Mouse (Mus musculus): ENCODE data around the gene Shf.
"Not testable (repeated sequence)": the region's sequence is repeated elsewhere in the genome, so short reads cannot be mapped to it uniquely, and the experiment has no call there.

The Shf gene

DNA sequence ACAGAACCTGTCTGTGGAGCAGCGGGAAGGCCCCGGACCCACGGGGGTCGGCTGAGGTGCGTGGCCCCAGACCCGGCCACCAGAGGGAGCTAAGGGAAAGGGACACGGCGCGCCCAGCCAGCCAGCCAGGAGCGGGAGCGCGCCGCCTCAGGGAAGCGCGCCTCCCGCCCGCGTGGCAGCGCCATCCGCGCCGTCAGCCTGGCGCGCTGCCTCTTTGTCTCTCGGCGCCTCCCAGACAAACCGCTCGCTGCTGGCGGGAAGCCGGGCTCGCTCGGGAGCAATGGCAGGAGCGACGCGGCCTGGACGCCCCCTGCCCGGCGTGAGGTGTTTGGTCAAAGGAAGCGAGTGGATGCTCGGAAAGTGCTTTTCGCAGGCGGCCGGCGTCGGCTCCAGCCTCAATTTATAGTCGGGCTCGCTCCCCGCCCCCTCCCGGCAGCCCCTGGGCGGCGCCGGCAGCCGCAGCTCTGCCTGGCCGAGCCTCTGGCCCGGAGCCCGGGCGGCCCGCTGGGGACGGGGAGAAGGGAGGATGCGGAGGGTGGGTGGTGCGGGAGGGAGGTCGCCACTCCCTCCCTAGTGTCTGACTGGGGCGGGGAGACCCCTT, 20.3 kb downstream of the Shf start:
- DNase-seq (ENCODE audit: low read depth) = peak; percentile 76

DNA sequence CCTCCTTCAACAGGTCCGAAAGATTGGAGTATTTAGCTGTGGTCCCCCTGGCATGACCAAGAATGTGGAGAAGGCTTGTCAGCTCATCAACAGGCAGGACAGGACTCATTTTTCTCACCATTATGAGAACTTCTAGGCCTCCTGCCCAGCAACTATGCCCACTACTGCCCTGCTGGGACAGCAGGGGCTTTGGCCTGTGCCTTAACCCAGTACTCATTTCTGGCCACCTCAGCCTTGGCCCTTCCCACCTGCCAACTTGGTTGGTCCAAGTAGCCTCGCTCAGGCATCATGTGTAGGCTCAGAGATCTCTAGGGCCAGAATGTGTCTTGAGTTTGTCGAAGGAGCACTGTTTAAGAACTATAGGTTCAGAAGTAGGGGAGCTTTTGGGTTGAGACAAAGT, 21.7 kb downstream of the Shf start:
- DNase-seq (ENCODE audit: low read depth) = no peak

DNA sequence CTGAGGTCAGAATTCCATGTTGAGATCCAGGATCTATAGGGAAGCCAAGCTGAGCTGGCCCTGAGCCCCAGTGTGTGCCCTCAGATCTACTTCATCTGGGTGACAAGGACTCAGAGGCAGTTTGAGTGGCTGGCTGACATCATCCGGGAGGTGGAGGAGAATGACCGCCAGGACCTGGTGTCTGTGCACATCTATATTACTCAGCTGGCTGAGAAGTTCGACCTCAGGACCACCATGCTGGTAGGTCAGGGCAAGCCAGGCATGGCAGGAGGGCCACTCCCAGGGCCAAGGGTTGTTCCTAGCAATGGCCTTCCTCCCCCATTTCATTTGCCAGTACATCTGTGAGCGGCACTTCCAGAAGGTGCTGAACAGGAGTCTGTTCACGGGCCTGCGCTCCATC, 22.8 kb downstream of the Shf start:
- not testable (repeated sequence) for DNase-seq (ENCODE audit: low read depth)

DNA sequence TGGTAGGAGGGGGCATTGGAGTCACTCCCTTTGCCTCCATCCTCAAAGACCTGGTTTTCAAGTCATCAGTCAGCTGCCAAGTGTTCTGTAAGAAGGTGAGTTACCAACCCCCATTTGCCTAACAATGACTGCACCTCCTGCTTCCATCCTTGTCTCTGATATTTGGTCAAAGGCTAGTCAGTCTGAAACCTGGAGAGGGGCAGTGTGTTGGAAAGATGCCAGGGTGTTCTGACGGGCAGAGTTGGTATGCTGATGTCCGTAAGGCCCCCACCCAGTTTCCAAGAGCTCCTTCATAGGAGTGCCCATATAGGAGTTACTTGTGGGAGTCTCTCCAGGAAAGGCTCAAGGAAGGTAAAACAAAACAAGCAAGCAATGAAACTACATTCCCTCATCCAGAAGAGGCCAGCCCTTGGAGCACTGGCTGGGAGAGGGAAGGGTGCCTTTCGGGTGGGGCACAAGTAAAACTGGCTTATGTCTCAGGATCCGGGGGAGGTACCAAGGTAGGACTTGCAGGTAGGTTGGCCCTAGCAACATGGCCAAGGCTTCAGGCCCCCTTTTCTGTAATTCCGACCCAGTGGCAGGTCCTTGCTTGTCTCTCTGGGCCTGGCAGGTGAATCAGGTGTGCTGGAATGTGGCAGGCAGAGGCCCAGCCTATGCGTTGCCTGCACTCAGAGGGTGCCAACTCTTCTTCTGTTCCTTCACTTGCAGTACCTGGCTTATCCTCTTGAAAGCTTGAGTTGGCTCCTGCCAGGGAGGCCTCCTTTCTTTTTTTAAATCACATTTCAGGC, 23.7 kb downstream of the Shf start:
- DNase-seq (ENCODE audit: low read depth) = no peak

DNA sequence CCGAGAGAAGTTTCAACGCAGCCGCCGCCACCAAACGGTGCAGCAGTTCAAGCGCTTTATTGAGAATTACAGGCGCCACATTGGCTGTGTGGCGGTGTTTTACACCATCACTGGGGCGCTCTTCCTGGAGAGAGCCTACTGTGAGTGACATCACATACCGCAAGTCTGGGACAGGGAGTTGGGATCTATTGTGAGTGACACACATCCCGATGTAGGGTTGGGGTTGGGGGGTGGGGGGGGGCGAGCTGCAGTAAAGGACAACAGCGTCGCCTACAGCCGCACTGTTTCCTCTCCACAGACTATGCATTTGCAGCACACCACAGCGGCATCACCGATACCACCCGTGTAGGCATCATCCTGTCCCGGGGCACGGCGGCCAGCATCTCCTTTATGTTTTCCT, 31.7 kb downstream of the Shf start:
- DNase-seq (ENCODE audit: low read depth) = no peak

DNA sequence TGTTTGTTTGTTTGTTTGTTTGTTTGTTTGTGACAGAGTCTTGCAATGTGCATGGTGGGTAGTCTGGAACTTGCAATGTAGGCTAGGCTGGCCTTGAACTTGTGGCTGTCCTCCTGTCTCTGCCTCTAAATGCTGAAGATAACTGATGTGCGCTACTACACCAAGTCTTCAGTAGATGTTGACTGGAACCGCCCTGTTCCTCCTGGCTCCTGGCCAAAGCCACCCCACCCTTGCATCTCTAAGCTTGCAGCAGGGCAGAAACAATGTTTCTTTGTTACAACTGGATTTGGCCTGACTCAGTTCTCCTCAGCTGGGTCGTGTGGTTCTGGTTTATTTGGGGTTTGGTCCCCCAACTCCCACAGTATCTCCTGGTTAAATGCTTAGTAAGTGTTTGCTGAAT, 34.8 kb downstream of the Shf start:
- peak; percentile 31 for DNase-seq (ENCODE audit: low read depth)

DNA sequence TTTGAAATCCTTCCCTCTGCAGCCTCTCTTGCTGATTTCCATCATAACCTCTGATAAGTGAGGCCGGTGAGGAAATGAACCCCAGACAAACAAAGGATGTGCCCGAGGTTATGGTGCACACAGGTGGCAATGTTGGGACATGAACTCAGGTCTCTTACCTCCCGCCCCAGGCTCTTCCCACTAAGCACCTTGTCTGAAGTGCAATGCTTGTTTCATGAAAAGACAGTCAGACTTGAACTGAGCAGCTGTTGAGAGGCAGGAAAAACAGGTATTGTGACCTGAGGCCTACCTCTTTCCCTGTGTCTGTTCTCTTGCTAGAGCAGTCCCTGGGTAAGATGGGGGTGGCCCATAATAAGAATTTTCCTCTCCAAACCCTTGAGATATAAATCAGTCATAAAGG, 36.7 kb downstream of the Shf start:
- no peak for DNase-seq (ENCODE audit: low read depth)

DNA sequence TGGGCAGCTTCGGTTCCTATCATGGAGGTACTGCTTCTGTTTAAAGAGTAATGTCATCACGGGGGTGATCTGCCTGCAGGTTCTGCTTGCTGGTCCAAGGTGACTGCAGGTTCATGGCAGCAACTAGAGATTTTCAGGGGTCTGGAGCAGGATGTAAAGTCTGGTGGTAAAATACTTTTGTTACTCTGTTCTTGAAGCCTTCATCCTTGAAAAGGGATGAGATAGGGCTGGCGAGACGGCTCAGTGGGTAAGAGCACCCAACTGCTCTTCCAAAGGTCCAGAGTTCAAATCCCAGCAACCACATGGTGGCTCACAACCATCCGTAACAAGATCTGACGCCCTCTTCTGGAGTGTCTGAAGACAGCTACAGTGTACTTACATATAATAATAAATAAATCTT, 38.6 kb downstream of the Shf start:
- not testable (repeated sequence) for DNase-seq (ENCODE audit: low read depth)

DNA sequence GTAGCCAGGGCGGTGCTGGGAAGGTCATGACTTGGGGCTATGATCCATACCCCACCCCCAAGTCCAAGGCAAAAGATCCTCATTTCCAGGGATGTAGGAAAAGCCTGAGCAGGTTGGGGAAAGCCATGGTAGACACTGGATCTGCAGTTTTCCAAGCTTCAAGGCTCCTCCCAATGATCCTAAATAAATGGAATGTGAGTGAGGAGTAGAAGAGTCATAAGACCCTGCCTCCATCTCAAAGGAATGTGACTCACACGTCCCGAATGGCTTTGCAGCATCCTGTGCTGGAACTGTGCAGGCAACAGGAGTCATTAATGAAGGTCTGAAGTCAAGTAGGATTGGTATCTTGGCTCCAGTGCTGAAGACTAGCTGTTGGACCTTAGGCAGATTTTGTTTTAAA, 41.0 kb downstream of the Shf start:
- no peak for DNase-seq (ENCODE audit: low read depth)

DNA sequence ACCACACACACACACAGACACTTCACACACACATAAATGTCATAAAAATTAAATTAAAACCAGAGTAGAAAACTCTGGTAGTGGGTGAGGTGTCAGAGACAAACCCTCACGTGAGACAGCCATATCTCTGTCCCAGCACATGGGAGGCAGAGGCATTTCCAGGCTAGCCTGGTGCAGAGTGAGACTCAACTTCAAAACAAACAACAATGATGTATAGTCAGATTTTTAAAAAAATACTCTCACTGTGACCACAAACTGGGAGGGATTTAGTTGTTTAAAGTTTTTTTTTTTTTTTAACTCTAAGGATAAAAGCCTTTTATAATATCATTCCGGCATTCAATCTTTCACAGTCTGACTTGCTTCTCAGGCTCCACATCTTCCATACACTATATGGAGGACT, 43.6 kb downstream of the Shf start:
- no peak for DNase-seq (ENCODE audit: low read depth)

DNA sequence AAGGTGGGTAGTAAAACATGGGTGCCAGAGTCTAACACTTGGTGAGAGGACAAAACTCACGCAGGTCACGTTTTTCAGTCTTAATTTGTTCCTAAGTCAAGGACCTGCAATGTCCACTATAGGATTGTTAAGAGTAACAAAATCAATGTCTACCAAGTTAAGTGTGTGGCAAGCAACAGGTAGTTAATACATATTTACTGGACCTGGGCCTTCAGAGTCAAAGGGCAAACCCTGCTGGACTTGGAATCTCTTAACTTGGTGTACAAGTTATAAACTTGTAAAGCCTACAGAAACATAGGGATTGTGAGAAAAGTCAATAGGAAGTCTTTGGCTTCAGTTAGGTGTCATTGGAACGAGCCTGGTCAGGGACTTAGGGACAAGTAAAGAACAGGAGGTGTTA, 44.4 kb downstream of the Shf start:
- no peak for DNase-seq (ENCODE audit: low read depth)

DNA sequence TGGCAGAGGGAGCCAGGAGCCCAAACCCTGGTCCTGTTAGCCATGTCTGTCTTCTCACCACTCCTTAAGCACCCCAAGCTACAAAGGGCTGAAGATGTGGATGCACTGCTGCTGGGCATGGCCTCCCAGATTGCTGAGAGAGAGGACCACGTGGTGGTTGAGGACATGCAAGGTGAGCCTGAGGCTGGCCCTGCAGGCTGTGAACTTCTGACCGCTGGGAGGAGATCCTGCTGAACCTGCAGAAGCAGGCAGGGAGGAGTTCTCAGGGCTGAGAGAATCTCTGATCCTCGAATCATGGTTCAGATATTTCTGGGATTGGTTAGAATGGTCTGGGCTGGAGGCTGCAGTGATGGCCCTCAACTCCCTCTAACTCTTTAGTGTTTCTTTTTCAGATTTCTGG, 45.0 kb downstream of the Shf start:
- no peak for DNase-seq (ENCODE audit: low read depth)

DNA sequence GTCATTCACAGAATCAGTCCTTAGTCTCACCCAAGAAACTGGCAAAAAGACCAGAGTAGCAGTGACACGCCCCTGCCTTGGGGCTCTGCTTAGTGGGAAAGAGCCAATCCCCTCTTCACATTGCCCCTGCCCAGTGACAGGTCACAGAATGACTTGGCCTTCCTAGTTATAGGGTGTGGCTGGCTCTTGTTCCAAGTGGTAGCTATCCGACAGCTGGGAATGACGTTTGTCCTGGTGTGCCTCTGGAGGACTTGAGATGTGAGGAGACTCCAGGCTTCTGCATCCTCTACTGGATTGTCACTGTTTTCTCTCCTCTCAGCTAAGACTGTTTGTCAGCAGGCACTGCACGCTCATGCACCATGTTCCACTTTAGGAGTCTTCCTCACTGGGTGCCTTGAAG, 51.6 kb downstream of the Shf start:
- DNase-seq (ENCODE audit: low read depth) = no peak

DNA sequence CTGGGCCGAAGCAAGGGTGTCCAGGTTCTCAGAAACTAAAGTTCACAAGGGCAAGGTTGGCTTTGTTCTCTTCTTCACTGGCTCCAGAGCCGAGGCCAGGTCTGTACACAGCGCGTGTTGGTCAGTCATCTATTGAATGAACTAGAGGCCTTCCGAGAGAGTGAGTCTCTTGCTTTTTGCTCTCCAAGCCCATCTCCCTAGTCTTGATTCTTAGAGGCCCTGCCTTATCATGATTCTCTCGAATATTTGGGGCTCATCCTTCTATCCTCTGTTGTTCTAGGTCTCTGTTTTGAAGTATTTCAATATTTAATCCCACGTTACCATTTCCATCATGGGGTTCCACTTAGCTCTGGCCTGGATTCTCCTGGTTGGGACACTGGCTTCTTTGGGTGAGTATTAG, 53.6 kb downstream of the Shf start, which contains the start of gene Duox1:
Gene Duox1, plus strand, starts transcription at position 301 of the 400 bp plus-strand sequence.
- DNase-seq (ENCODE audit: low read depth) = no peak

DNA sequence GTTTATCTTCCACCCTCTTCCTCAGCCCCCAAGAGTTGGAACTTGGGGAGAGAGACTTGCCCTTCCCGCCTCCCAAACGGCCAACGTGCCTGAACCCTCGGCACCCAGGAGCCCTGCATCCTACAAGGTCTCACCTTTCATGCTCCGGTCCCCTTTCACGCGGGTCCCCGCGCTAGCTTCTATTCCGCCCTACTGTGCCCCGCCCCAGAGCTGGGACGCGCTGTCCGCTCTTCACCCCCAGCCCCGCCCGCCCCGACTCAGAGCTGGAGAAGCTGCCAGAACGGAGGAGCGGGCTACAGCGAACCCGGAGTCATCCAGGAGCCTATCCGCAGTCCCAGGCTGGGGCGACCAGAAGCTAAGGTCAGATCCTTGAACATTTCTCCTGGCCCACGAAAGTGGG, 55.4 kb downstream of the Shf start, which contains the start of gene Duoxa1:
Gene Duoxa1, minus strand, starts transcription at position 195 of the 400 bp plus-strand sequence.
- no peak for DNase-seq (ENCODE audit: low read depth)

DNA sequence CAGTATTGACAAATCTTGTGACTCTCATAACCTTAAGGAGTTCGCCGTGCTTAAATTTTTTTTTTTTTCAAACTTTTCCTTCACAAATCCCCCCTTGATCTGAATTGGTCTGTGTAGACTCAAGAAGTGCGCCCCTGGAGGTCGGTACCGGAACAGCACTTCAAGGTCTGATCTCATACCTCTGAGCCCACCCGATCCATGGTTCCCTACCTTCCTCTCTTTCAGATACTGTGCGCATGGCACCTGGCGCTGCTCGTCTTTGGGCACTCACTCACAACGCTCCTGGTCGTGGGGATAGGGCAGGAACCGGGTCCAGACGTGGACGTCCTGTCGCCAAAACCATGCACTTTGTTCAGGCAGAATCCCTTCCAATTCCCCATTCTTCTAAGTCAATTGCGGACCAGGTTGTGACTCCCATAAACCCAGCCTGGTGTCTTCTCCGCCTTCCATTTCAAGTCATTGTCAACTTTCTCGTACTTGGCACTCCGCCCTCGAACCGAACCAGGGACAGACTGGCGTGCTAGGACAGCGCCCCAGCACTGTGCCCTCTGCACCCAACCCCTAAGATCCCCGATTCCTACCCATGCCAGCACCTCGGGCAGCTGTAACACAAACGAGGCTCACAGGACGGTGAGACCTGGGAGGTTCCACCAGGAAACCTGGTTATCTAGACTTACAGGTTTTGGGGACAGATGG, 56.1 kb downstream of the Shf start:
- peak; percentile 52 for DNase-seq (ENCODE audit: low read depth)

DNA sequence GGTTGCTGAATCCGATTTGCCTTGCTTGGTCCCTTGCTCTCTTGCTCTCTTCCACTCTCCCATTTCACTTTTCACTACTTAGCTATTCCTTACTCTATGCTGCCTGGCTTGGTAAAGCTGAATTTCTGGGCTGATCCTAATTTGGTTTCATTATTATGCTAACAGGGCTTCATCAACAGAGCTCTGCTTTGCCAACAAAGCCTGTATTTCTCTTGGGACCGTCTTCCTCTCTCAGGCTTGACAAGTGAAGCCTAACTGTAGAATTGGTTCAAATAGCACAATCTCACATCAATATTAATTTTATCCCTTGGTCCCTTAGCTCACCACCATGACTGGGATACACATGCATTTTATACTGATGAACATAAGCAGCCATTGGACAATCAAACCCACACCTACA, 57.4 kb downstream of the Shf start:
- DNase-seq (ENCODE audit: low read depth) = no peak

DNA sequence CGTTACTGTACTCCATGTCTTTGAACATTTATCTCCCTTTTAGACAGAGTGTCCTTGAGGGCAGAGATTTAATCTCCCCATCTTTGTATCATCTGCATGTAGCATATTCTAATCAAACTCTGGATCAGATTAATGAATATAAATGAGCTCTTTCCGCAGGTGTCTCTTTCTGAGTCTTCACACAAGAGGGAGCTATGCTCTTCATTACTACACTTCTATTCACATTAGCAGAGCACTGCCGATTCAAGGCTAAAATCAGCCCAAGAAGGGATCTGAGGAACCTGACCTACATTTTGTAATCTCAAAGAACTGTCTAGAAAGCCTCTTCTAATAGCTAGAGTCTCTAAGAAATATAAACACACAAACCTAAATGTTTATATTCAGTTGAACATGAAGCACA, 59.3 kb downstream of the Shf start:
- peak; percentile 38 for DNase-seq (ENCODE audit: low read depth)

DNA sequence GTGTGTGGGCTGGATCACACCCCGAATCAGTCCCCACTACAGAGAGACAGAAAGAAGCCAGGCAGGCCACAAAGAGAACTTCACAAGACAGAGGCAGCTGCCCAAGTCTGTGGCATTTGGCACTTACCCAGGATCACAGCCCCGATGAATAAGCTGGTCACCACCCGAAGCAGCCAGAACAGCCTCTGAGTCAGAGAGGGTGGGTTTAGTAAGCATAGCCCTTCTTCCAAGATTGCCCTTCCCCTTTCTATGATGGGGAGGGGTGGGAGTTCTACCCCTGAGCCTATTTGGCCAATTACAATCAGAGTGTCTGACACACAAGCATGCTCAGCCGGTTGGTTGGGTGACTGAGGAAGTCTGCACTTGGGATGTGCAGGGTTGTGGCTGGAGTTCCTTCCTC, 62.8 kb downstream of the Shf start:
- DNase-seq (ENCODE audit: low read depth) = peak; percentile 83

DNA sequence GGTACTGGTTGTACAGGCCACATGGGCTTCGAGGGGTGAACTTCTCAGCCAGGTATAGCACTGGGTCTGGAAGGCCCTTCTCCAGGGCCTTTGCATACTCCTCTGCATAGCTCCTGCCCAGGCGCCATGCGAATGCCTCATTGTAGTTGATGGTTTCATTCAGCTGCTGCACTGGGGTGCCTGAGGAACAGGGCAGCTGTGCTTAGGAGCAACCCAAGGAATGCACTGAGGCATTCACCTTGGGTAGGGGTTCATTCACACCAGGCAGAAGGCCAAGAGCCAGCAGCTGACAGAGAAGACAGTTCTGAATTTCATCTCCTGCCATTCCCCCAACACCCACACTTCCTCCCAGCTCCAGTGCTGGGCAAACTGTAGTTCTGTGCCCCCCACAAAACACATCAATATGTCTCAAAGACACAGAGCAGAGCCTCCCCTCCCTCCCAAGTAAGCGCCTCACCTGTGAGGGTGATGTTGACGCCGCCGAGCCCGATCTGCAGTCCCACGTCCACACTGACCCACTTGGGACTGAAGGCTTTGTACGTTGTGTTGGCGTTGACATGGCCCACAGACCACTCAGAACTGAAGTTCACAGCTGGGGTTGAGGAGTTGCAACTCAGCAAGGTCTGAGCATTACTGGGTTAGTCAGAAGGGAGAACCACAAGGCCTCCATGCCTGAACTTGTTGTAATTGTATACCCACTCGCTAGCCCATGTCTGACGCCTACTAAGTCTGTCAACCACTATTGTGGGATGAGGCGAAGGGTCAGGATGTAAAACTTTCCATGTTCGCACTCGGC, 63.7 kb downstream of the Shf start:
- DNase-seq (ENCODE audit: low read depth) = no peak

DNA sequence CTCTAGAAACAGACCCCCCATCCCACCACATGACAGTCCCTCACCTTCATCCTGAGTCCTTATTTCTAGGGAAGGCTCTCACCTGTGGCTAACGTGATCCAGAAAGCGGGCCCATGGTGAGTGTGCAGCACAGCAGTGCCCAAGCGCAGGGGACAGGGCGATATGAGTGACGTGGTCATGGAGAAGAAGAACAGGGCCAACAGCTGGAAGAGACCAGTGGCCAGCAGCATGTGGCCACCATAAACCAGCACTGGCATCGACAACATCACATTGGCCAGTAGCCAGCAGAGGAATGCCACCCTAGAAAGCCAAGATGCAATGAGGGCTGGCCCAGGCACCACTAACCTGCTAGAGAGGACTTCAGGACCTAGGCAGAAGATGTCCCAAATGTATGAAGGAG, 64.4 kb downstream of the Shf start:
- DNase-seq (ENCODE audit: low read depth) = no peak

DNA sequence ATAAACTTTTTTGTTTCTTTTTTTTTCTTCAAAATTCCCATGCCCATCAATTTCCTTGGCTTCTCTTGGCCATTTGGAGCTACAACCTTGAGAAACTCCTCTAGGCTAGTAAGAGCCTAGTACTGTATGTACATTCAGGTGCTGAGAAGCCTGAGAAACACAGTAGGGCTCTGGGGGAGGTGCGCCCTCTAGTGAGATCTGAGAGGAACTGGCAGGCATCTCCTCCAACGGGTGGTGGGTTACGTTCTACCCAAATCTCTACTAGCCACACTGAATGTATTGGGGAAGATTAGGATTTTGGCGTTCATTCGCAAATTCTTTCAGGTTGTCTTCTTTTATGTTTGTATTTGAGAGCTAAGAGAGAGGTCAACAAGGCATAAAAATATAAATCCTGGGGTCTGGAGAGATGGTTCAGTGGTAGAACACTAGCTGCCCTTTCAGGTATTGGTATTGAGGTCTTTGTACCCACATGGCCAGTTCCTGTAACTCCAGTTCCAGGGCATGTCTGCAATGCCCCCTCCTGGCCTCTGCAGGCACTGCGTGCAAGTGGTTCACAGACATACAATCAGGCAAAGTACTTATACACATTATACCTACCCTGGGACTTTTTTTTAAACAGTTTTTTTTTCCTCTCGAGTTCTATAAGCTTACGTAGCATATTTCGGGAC, 66.3 kb downstream of the Shf start:
- DNase-seq (ENCODE audit: low read depth) = peak; percentile 85
